Mouse (Mus musculus): ENCODE results near the gene Mroh9.
A peak's percentile ranks its signal among the peaks of the same experiment; 100 is the strongest.

The Mroh9 gene

DNA sequence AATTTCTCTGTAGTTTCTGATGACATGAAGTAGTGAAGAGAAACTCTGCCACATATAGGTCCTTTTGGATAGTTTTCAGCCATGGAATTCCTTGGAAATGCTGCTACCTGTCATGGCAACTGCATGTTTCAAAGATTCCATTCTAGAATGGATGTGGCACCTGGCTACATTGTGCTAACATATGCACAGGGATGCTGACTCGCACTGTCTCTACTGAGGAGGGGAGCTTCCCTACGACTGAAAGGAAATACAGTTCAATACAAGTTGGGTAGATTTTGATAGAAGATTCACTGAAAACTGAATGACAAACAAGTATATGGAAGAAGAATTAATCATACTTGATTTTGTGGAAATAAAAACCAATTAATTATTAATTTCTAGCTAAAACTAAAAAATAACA lies at the start of gene Mroh9:
Gene Mroh9 (minus strand): TSS at position 101 of the 400 bp plus-strand sequence.
- DNase-seq (ENCODE audit: low spot score in 2 of 2), result no peak

DNA sequence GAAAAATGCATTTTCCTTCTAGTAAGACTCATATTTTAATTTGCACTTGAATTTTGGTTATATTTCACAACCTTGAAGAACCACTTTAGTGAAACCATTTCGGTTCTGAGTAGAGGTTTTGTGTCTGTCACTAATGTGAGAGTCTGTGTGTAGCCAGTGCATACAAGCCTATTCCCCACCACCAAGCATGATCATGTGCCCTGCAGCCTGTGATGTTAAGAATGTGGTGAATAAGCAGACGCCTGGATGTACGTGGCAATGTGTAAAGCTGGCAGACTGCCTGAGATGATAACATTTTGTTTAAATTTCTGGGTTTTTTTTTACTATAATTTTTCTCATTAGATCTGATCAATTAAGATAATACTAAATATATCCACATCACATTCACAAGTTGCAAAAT lies 44.5 kb upstream of the Mroh9 start:
- DNase-seq (ENCODE audit: low spot score in 2 of 2), result no peak

DNA sequence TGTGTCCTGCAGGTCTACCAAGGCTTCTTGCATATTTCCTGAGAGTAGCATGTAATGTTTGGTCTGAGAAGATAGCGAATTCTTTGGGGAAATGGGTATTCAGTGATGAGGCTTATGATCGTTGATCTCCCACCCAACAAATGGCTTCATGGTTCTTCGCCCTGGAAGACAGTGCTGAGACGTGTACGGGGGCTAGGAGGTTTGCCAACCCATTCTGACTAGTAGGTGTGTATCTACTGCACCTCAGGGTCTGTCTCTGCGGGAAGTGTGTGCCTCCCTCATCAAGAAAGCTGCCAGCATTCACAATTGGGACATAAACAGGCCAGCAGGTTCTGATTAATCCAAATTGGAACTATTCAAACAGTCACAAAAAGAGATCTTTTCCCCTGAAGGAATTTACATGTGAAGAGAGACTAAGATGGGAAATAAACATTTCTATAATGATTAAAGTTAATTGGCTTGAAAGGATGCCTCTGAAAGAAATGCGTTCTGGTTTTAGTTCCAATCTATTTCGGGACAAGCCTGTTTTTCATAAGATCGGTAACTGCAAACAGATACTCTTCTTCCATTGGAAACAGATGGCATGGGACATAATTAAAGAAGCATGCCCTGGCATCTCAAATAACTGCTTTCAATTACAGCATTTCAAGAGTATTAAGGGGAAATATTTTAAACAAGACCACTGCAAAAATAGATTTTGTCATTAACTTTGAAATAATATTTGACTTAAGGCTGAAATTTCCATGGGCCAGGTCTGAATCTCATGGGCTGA lies 43.8 kb upstream of the Mroh9 start:
- no peak for DNase-seq (ENCODE audit: low spot score in 2 of 2)

DNA sequence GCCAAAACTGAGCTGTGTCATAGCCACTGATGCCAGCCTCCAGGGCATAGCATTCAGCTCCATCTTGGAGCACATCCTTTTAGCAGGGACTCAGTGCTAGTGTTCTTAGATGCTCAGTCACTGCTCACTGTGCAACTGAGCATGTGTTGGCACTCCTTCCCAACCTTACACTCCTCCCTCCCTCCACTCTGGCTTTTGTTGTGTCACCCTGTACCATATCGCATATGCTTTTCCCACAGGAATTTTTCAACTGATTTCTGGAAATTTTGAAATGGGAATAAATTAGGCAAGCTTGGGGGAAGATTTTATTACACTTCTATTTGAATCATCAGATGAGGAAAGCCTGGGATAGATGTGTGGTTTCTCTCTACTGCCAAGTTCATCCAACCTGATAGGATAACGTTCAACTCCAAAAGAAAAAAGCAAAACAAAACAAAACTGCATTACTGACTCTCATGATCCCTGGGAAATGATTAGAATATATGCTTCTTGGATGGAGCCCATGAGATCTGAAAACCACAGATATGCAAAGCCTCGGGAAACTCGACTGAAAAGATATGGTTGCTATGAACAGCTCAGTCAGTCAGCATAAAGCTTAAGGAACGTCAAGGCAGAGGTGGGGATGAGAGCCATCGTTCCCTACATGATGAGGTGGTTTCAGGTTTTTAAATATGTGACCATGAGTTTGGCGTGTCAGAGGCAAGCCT lies 40.9 kb upstream of the Mroh9 start:
- DNase-seq (ENCODE audit: low spot score in 2 of 2), result no peak

DNA sequence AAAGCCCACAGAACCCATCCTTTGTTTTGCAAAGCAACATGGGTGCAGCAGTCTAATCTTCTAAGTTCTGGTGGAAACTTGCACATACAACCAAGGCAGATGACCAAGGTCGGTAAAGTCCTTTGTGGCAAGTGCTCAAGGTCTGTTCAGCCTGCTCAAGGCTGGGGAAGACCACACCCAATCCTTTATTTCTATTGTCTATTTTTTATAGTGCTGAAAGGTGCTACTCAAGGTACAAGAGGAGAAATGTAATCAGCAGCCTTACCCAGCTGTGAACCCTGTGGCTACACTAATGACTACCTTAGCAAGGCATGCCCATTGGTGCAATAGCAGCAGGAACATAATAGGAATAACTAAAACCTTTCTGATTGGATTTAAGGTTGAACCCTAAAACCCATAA lies 36.9 kb upstream of the Mroh9 start:
- no peak for DNase-seq (ENCODE audit: low spot score in 2 of 2)

DNA sequence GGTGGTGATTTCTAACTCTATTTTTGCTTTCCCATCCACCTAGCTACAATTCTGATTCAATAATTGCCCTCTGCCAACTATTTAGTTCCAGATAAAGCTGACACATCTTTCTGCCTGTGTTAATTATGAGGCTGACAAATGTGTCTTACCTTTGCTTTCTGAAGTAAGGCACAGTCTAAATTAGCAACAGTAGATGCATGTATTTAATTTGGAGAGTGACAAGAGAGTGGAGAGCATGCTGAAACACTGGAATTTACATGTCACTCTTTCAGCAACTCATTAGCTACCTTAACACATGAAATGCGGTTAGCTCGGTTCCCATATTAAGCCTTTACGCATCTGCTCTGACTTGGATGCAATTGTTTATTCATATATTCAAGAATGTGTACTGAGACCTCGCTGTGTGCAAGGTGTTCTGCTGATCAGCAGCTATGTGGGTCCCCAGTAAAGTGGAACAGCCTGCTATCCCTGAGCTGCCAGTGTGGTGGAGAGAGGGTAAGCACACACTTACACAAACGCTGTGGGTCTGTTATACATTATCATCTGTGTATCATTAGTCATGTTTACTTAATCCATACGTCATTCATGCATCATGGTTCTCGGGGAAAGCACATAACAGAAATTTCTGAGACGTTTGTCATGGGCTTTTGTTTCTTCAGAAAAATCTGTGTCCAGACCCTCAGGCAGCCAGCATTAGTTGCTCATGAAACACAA lies 28.1 kb upstream of the Mroh9 start:
- DNase-seq (ENCODE audit: low spot score in 2 of 2), result no peak

DNA sequence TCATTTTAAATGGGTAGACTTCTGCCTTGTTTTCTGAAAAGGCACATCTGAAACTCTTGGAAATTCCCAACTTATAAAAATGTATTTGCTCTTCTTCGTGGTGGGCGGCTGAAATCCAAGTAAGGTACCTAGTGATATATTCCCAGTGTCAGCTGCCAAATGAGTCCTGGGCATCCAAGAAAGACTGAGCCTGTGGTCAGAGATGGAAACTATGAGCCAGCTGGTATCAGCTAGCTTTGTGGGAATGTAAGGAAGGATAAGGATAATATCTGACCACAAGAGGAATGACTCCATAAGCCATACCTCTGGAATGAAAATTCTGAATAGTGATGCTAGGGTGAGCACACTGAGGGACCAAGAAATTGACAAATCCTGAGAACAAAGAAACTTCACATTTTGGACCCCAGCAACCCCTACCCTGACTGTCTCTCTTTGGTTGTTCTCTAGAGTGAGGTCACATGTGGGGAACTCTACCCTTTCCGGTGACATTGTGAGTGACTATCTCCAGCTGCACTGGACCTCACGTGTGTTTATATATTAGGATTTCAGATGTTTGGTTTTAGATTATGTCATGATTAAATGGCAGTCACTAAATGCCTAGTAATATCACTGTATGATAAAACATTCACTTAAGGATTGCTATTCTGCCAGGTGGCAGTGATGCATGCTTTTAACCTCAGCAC lies 27.2 kb upstream of the Mroh9 start:
- no peak for DNase-seq (ENCODE audit: low spot score in 2 of 2)

DNA sequence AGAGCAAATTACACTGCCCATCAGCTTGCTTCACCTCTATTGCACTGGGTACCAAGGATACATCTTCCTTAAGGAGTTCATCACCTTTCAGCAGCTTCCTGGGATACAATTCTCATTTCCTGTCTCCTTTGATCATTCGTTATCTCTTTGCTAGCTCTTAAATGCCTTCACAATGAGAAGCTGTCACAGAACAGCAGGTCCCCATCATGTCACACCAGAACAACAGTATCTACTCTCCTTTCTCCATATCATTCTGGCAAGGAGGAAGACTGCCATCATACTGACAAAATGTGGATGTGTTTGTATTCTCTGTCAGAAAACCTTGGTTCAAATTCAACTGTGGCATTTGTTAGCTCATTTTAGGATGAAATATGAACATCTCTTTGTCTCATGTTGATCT lies 19.5 kb upstream of the Mroh9 start:
- DNase-seq (ENCODE audit: low spot score in 2 of 2), result no peak

DNA sequence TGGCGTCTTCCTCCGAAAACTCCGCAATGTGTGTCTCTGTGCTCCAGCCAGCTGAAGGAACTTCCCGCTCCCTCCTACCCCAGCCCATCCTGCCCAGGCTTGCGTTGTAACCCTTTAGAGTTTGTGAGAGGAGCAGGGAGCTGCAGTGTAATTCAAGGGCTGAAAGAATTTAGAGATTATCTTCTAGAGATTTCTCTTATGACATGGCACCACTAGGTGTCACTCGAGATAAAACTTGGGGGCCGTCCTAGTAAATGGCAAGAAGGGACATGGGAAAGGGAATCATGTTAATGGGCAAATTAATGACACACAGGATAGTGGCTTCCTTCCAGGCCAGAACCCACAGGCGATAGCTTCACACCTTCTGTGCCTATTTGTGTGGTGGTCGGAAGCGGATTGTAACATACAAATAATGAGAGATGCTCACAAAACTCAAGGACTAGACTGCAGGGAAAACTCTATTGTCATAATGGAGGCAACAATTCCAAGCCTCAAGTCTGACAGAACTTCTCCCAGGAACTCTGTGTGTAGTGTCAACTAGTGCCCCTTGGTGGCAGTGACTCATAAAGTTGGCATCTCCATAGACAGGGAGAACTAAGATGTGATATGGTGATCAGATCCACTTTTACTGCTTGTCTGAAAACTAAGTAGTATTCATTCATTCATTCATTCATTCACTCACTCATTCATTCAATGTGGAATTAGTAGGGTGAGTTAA lies 6.1 kb upstream of the Mroh9 start:
- DNase-seq (ENCODE audit: low spot score in 2 of 2), result peak; percentile 23 to 35

DNA sequence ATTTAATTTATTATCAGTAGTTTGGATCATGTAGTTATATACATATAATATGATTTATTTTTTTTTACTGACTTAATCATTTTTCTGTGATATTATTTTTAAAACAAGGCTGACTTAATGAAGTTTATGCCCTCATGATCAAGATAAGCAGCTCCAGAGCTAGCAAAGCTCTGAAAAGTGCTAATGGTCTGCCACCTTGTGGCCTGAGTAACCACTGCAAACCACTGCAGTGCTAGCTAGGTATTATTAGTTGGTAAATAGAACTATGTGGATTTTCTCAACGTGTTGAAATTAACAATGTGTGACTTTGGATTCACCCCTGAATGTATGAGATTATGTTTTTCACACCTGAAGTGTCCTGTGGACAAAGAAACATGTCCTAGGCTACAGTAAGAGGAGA lies 15.0 kb downstream of the Mroh9 start:
- DNase-seq (ENCODE audit: low spot score in 2 of 2), result peak; percentile 35 to 49

DNA sequence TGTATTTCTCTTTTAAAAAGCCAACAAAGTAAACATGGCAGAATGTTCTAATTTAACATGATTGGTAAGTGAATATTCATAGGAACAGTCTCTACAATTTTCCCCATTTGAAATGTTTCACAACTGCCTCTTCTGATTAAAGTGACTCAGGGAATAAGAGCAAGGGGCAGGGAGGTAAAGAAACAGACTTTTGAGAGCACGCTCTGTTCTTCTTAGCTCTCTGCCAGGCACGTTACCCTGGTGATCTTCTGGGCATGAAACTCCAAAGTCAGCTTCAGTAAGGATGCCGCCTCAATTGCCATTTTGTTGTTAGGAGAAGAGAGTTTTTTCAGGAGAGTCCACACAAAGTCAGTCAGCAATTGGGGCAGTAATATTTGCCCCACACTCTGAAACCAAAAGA lies 25.1 kb downstream of the Mroh9 start:
- no peak for DNase-seq (ENCODE audit: low spot score in 2 of 2)

DNA sequence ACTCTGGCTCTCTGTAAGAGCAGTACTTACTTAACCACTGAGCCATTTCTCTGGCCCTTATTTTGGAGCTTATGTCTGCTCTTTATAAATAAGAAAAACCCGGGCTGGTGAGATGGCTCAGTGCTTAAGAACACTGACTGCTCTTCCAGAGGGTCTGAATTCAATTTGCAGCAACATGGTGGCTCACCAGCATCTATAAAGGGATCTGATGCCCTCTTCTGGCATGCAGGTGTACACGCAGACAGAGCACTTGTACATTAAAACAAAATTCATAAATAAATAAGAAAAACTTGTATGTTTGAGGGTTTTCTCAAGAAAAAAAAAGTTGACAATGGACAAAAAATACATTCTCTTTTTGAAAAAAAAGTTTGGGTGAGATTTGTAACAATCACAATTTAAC lies 28.1 kb downstream of the Mroh9 start:
- peak in 1 of 2 experiments; percentile 14 for DNase-seq (ENCODE audit: low spot score in 2 of 2)

DNA sequence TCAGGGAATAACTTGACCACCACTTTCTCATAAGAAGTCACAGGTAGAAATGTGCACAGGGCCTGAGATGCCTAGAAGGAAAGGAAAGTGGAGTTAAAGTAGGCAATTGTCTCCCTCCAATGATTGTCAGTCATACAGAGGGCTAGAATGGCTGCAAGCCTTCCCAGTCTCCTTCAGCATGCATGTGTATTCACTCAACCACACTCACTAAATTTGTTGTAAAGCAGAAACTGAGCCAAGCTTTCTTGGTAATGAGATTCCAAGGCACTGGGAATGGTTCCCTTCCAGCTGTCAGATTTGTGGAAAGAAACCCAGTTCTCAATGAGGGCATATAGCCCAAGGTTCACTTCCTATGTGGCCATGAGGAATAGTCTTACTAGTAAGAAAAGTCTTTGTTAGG lies 29.8 kb downstream of the Mroh9 start:
- no peak for DNase-seq (ENCODE audit: low spot score in 2 of 2)

DNA sequence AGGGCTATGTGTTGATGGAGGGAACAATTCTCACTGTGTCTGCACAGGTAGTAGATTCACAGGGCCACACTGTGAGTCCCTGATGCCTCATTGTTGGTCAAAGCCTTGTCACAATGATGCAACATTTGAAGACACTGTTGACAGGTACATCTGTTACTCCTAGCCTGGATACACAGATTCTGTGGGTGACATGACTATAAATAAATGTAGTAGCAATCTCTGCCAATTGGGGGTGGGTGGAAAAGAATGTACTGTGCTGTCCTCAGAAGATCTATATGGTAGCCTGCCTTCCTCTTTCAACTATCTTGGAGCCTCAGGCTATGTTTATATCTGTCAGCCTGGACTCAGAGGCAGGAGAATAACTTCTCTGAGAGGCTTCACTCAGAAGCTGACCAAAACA lies 62.4 kb downstream of the Mroh9 start:
- peak; percentile 6 to 30 for DNase-seq (ENCODE audit: low spot score in 2 of 2)

DNA sequence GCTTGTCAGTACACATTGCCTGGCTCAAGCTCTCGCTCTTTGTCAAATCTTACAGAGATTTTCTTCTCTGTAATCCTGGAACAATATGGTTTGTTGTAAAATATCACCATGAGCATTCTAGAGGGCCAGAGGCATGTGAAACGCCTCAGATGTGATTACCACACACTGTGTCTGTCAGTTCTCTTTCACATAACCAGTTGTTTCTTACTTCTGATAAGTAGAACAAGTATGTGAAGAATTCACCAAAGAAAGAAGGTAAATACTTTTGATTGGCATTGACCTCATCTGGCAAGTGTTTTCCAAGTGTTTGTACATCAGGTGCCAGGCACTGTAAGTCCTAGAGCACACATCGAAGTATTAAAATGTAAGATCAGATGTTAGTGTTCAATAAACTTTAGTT lies 76.2 kb downstream of the Mroh9 start:
- DNase-seq (ENCODE audit: low spot score in 2 of 2), result no peak

DNA sequence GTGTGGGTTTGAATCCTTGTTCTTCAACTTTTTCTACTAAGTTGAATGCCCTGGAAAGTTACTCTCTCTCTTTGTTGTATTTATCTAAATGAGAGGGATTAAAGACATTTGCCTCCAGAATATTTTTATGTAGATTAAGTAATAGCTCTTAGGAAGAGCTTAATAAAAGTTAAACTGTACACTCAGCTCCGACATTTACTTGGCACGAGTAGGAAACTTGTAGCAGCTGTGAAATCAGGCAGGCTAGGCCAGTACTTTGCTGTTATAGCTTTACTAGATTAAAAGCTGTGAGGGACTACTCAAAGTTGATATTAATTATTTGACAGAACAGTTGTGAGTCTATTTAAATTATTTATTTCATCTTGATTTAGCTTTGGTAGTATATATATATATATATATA lies 82.0 kb downstream of the Mroh9 start:
- no peak for DNase-seq (ENCODE audit: low spot score in 2 of 2)

DNA sequence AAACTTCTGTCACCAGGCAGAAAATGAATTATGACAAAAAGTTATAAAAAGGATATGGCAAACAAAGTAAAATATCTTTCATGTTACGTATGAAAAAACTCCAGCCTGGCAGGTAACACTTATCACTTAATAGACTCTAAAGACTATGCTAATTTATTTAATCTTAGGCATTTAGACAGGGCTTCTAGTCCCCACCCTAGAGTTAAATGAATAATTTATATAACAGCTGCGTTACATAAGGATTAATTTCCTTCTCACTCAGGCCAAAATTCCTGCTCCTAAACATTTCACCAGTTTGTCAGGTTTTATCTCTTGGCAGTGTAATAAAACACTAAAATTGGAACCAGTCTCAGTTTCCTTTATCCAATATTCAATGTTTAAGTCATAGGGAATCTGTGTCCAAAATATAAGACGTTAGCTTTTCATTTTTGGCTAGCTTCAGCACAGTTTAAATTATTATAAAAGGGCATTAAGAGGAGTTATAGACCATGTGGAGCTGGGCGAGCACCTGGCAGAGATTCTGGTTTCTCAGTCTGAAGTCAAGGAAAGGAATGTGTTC lies 84.1 kb downstream of the Mroh9 start:
- DNase-seq (ENCODE audit: low spot score in 2 of 2), result no peak

DNA sequence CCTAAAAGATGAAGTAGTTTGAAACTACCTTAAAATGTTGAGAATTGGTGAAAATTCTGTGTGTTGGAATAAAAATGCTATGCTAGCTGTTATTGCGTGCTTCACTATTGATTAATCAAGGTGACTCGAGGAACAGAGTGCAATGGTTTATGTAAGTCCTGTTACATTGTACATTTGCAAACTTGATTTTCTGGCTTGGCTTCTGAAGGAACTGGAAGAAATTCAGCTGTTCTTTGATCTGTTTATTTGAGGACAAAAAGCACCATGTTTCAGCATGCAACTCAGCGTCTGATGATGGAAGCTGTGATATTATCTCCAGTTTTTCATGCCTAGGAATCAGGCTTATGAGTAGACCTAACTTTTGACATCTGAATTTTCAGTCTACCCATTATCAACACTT lies 97.9 kb downstream of the Mroh9 start:
- no peak for DNase-seq (ENCODE audit: low spot score in 2 of 2)

DNA sequence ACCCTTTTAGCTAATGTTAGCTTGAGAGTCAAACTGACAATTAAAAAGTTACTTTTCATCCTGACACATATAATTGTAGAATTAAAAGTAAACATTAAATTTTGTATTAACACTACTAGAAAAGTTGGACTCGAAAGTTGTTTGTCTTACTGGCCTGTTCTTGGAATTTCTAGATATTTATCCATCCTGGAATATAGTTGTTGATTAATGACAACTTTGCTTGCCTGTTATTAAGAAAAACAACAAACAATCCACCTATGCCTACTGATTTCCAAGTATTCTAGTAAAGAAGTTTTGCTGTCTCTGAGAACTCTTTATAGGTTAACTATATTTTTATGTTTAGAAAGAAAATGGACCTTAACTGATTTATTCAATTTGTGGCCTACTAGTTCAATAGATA lies 98.7 kb downstream of the Mroh9 start:
- DNase-seq (ENCODE audit: low spot score in 2 of 2), result no peak

DNA sequence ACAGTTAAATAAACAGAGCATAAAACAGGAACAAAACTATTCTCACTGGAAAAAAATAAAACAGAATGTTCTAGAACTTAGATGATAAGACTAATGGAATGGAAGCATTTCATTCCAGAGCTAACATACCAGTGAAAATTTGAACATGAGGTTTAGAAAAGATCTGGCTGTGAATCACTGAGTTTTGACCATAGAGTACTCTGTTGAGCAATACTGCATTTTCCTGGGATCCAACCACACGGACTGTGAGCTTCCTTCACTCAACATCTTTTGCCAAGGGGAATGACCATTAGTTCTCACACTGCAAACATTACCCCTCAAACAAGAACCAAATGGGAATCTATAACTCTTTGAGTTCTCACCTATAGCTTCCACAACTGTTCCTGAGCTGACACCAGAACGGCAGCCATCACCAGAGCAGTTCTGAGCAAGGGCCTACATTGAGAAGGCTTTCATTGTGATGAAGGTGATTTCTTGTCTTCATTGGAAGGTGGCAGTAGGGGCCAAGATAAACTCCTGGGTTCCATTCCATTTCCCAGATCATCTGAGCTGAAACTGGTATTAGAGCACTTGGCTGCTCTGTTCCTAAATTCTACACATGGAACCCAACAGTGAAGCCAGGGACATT lies 99.2 kb downstream of the Mroh9 start:
- DNase-seq (ENCODE audit: low spot score in 2 of 2), result no peak

DNA sequence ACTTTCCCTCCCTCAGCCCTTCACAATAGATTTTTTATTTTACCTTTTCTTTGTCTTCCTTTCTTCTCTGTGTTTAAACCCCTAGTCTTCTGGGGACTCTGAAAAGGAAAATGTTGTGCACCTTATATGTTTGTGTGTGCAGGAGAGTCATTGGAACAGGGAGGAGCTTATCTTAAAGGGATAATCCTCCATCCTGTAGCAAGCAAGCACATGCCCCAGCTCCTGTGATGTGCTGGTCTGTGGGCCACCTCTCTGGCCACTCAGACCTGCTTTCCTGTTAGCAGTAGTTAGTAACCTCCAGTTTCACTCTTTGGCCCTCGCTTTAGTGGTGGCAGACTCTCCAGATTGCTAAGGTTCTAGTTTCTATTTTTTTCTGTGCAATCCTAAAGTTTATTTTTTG lies 101.0 kb downstream of the Mroh9 start, which contains the start of gene Fmo3:
Gene Fmo3 (minus strand): TSS at position 101 of the 400 bp plus-strand sequence.
- no peak for DNase-seq (ENCODE audit: low spot score in 2 of 2)
